Mouse (Mus musculus) brain, embryonic 14.5 days (tissue): ENCODE measurements around the gene Zmiz1.

Experiments used
- CTCF ChIP-seq: fragments of 200-500 bp; IDR thresholded peaks from 2 replicates; pipeline ENCODE4 v1.5.1; 2012; ENCODE audit warnings: inconsistent platforms, mild to moderate bottlenecking, moderate library complexity, borderline replicate concordance; ENCODE audit not compliant: insufficient read depth, insufficient read length; ENCODE audit errors: extremely low read depth
- POLR2A ChIP-seq: fragments of 200-500 bp; IDR thresholded peaks from 2 replicates; pipeline ENCODE4 v1.6.1; 2012; ENCODE audit warnings: mild to moderate bottlenecking, inconsistent platforms, borderline replicate concordance; ENCODE audit not compliant: poor library complexity, insufficient read depth, insufficient read length, severe bottlenecking; ENCODE audit errors: extremely low read depth

DNA sequence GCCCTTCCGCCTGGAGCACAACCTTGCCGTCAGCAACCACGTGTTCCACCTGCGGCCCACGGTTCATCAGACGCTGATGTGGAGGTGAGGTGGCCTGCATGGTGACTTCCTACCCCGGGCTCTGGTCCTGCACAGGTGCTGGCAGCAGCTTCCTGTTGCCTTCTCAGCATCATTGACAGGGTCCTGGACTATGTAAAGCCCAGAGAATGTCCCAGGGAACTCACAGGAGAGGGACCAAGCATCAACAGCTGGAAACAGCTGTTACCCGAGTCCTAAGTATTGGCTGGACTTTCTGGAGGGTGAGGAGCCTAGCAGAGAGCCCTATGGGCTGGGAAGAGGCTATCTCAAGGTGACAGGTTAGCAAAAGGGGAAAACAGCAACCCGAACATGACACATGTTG, 192.9 kb downstream of the Zmiz1 start:
- no peak for TF ChIP-seq CTCF
- TF ChIP-seq POLR2A, result no peak
